Mouse (Mus musculus) lung, adult 2 months (tissue): ENCODE data around the gene Bace1. TPM values are rescaled to one million over a fixed set of nuclear protein-coding genes. Genes with fewer than 3 reads are reported as not detected.

ENCODE experiments used
- DNase-seq: peaks from one replicate; pipeline ENCODE4 v3.0.0; 2022
- H3K4me1 ChIP-seq: fragments of 200-500 bp; 2 replicates; pipeline ENCODE4 v1.6.1; 2011; ENCODE audit warnings: low read length; ENCODE audit not compliant: control insufficient read depth, insufficient read depth
- H3K4me3 ChIP-seq: fragments of 200-500 bp; replicated peaks from 2 replicates; pipeline ENCODE3; 2011; ENCODE audit warnings: low read depth, mild to moderate bottlenecking, control low read depth, low read length; ENCODE audit errors: extremely low read depth
- CTCF ChIP-seq: fragments of 200-500 bp; IDR thresholded peaks from 2 replicates; pipeline ENCODE4 v1.5.1; 2011; ENCODE audit warnings: mild to moderate bottlenecking, low read length, control low read depth; ENCODE audit not compliant: insufficient read depth
- POLR2A ChIP-seq: fragments of 200-500 bp; IDR thresholded peaks from 2 replicates; pipeline ENCODE4 v1.6.1; 2011; ENCODE audit warnings: low read depth, mild to moderate bottlenecking, control low read depth, low read length, borderline replicate concordance; ENCODE audit errors: extremely low read depth
- WGBS: fragments of 180-500 bp; shearing (Covaris S2); methylation state at CpG from one replicate; pipeline ENCODE4 v1.1.7; 2018; 5-methylcytosine and 5-hydroxymethylcytosine counted together
- polyA plus RNA-seq: library from polyadenylated mRNA; depleted of rRNA; stranded (reverse); fragments of >200 nt; gene quantifications from 2 replicates; pipeline ENCODE4 v1.2.3, GENCODE M21; 2012; rRNA removed

Bace1 gene
- polyA plus RNA-seq, 1 experiment: 25.7 TPM

DNA sequence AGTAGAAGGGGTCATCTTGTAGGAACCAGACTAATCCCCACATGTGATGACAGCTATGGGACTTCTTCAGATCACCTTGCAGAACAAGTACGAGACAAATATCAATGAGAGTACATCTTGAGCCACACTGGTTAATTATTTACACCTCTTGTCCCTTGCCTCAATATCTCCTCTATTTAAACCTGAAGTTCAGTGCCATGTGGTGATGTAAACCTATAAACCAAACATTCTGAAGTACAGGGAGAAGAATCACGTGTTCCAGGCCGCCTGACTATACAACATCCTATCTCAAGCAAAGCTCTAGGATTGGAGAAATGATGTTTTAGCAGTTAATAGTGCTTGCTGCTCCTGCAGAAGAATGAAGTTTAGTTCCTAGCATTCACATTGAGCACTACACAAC is 31.9 kb downstream of the Bace1 start:
- no peaks in the 10 kb centered on the region for H3K4me1 ChIP-seq
- WGBS: 76% methylated on average over 3 of the region's 3 CpGs
- no peak for DNase-seq
- H3K4me3 ChIP-seq: no peak overlapping the region
- TF ChIP-seq CTCF: no peak
- no peak for TF ChIP-seq POLR2A

DNA sequence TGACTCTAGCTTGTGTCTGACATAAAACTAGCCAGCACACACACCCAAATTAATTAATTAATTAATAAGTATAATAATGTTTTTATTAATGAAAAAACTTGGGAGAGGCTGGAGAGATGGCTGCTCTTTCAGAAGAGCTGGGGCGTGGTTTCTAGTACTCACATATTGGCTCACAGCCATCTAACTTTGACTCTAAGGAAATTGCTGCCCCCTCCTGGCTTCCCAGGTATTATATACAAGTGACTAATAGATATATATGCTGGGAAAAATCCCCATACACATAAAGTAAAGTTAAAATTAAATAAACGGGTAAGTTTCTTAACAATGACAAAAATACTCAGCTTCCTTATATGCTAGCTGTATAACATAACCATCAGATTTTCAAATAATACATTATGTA is 39.5 kb downstream of the Bace1 start:
- H3K4me1 ChIP-seq: no peaks in the 10 kb centered on the region
- WGBS: 37% methylated on average over 2 of the region's 2 CpGs
- no peak overlapping the region for H3K4me3 ChIP-seq
- TF ChIP-seq CTCF (no peak), POLR2A (no peak)
- DNase-seq: peak; percentile 23

DNA sequence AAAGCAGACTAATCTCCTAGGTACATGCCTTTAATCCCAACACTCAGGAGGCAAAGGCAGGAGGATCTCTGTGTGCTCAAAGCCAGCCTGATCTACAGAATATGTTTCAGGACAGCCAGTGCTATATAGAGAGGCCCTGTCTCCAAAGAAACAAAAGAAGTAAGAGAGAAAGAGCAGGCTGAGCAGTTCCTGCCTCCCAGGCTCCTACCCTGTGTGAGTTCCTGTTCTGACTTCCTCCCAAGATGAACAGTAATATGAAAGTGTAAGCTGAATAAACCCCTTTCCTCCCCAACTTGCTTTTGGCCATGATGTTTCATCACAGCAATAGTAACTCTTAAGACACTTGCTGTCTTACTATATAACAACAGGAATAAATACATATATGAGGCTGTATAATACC is 55.3 kb downstream of the Bace1 start:
- TF ChIP-seq POLR2A (no peak), CTCF (no peak)
- H3K4me1 ChIP-seq: no peaks in the 10 kb centered on the region
- DNase-seq: no peak
- no peak overlapping the region for H3K4me3 ChIP-seq

DNA sequence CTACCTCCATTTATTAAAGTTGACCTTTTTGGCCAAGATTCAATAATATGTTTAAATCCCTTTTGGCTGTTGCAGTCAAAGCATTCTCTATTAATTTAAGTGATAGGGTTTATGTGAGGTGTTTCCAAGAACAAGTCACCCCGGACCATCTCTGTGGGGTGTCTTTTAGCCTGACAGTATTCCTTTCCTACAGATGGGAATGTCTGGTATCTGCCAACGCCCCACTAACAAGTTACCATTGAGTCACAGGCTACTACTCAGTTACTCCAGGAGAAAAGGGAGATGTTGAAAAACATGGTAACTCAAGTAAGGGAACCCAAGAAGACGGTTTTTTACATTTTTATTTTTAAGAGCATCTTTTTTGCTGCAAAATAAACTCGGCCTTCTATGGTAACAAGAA is 66.8 kb downstream of the Bace1 start:
- WGBS: 58% methylated on average over 4 of the region's 4 CpGs
- peak overlapping the region; percentile 24 for H3K4me3 ChIP-seq
- DNase-seq: no peak
- TF ChIP-seq POLR2A (no peak), CTCF (no peak)
- peaks cover 17% of the 10 kb centered on the region for H3K4me1 ChIP-seq

DNA sequence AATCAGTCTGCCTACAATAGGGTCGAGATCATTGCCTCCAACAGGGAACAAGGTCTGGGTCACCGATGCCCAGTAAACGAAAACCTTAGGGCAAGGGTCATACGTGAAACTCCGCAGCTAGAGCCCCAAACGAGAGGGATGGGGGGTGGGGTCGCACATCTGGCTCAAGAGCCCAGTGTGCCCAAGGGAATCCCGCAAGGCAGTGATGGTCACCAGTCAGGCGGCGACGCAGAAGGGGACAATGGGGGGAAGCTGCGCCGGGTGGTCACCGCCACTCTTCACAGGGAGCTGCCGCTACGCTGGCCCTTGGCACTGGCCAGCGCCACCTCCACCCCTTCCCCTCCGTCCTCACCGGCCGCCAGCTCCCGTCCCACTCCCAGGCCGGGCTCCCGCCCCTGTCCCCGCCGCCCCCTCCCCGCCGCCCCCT is 67.4 kb downstream of the Bace1 start:
- DNase-seq: no peak
- no peak for TF ChIP-seq CTCF
- TF ChIP-seq POLR2A: no peak
- WGBS: 1% methylated on average over 23 of the region's 27 CpGs

DNA sequence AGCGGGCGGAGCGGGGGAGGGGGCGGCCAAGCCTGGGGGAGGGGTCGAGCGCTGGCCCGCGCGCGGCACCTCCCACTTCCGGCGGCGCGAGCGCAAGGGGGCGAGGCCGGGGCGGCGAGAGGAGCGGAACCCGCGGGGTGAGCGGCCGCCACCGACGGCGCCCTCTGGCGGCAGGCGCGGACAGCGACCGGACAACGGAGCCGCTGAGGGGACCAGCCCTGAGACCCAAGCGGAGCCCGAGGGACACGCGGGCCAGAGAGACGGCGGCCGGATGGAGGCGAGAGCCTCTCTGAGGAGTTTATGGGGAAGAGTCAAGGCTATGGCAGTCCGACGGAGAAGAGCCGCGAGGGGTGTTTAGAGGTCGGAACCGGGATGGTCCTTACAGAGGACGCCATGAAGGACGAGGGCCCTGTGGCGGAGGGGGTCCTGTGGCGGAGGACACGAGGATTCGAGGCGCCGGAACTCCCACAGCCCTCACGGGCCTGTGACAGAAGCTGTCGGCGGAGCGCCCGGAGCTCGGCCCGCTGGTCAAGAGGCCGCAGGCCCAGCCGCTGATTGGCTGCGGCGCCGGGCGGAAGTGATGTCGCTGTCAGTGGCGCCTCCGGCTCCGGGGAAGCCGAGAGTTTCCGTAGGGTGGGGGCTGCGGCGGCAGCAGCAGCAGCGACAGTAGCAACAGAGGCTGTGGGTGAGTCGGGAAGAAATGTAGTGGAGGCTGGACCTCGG is 68.1 kb downstream of the Bace1 start, which contains the start of the genes Pcsk7 and Rnf214:
Pcsk7 (plus strand) TSS at position 143 of the 723 bp plus-strand sequence.
Rnf214 (minus strand) TSS at position 557 of the 723 bp plus-strand sequence.
- under 1% methylated on average over 78 of the region's 80 CpGs for WGBS
- Histone ChIP-seq H3K4me1 (peaks cover 17% of the 10 kb centered on the region), H3K4me3 (peak within 1 kb of the TSS; percentile 98)
- DNase-seq: peak; percentile 90
- TF ChIP-seq POLR2A: peak; percentile 87
- TF ChIP-seq CTCF: peak; percentile 36; the same call in 1 of the 2 replicates

More for the DNA sequence above, 67.4 kb downstream of the Bace1 start:
- H3K4me3 ChIP-seq: peak overlapping the region; percentile 96
- peaks cover 17% of the 10 kb centered on the region for H3K4me1 ChIP-seq

DNA sequence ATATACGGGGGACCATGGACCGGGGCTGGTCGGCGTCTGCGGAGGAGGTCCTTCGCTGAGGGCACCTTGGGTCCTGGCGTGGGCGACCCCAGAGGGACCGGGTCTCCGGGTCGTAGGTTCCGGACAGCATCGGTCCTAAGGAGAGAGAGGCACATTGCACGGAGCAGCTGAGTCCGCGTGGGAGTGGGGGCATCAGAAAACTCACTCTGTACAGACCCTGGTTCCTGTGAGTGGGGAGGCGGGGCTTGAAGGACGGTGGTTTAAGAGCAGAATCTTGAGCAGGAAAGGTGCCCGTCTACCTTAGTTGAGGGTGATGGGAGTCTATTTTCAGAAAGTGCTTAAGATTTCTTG is 68.7 kb downstream of the Bace1 start:
- no peak for DNase-seq
- TF ChIP-seq CTCF (no peak), POLR2A (no peak)
- under 1% methylated on average over 19 of the region's 19 CpGs for WGBS
- Histone ChIP-seq H3K4me3 (peak overlapping the region; percentile 98), H3K4me1 (peaks cover 17% of the 10 kb centered on the region)

DNA sequence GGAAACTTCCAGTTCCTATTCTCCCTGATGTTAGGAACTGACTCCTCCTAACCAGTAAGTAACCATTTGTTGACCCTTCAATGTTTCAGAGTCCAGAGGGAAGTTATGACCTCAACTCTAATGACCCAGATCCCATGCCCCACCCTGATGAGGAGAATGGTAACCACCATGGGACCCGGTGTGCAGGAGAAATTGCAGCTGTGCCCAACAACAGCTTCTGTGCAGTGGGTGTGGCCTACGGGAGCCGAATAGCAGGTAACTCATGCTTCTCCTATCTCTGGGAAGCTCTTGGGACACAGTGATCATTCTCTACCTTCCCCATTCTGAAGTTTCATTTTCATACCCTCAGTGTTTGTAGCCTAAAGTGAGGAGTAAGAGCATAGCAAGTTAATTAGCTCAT is 72.6 kb downstream of the Bace1 start:
- TF ChIP-seq POLR2A (no peak), CTCF (no peak)
- DNase-seq: no peak
- Histone ChIP-seq H3K4me3 (no peak overlapping the region), H3K4me1 (peaks cover 11% of the 10 kb centered on the region)
- WGBS: 77% methylated on average over 3 of the region's 3 CpGs

DNA sequence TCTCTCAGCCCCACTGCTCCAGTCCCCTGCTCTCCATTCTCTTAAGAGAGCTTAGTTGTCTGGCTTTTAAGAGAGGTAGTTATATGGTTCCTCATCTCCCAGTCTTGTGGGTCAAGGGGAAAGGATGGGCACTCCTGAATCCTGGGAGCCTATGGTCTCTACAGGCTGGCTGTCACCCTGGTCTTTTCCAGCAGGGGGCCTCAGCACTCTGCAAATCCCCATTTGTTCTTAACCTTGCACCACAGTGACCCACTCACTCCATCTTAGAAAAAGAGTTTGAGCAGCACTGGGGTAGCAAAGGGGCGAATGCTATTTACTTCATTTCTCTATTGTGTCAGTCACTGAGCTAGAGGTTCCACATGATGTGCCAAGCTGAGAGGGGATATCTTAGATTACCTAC is 73.3 kb downstream of the Bace1 start:
- no peak overlapping the region for H3K4me3 ChIP-seq
- peaks cover 13% of the 10 kb centered on the region for H3K4me1 ChIP-seq
- DNase-seq: peak; percentile 52
- WGBS: 48% methylated on average over 1 of the region's 1 CpGs
- TF ChIP-seq POLR2A: no peak
- peak; percentile 68 for TF ChIP-seq CTCF

Other genes with a start within 250 kb of the Bace1 start
- 23.1 and 23.4 TPM in 2 replicates for gene Cep164, start 9.9 kb upstream of the Bace1 start, polyA plus RNA-seq
- 29.0 and 33.4 TPM in 2 replicates for gene Pcsk7, start 67.9 kb downstream of the Bace1 start, polyA plus RNA-seq
- gene Rnf214, start 68.3 kb downstream of the Bace1 start, polyA plus RNA-seq: 12.3 and 16.3 TPM in 2 replicates
- 226 and 279 TPM in 2 replicates for gene Tagln, start 97.5 kb downstream of the Bace1 start, polyA plus RNA-seq
- 357 and 550 TPM in 2 replicates for gene Sidt2, start 116.7 kb downstream of the Bace1 start, polyA plus RNA-seq
- 22.0 and 24.9 TPM in 2 replicates for gene Pafah1b2, start 174.1 kb downstream of the Bace1 start, polyA plus RNA-seq
- 16.7 and 22.2 TPM in 2 replicates for gene Sik3, start 174.2 kb downstream of the Bace1 start, polyA plus RNA-seq